Mouse (Mus musculus) megakaryocyte, embryonic 14.5 days (primary cell): ENCODE data around the gene Otulin.

Source experiments
- FLI1 ChIP-seq: IDR thresholded peaks from 2 replicates; pipeline ENCODE4 v1.6.1; 2012; ENCODE audit warnings: low read length, inconsistent platforms, mixed read lengths
- GATA1 ChIP-seq: IDR thresholded peaks from 3 replicates; pipeline ENCODE4 v1.6.1; 2012; ENCODE audit warnings: mixed read lengths, low read length, inconsistent platforms, borderline replicate concordance

DNA sequence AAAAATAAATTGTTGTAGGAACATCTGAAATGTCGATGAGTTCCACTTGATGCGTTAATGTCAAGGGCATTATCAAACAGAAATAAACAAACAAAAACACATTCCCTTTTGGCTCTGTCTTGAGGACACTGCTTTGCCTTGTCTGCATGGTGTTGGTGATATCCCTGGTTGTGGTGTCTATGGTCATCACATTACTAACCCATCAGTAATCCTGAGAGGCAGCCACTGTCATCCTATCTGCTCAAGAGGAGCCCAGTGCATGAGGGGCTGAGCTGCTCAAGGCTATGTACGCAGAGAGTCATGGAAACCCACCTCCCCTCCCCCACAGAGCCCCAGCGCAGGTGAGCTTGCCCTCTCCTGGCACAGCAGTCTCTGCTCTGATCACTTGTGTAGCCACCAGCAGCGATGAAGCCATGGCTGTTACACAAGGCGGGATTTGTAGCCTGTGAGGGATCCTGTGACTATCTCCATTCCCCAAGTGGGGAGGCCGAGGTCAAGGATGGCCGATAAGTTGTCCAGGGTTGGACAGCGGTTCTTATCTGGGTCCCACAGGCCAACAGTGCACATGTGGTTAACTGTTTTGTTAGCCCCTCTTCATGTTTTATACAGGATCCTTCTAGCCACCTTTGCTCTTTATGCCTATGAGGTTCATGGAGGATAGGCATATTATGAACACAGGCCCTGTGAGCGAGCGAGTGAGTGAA, 133.7 kb downstream of the Otulin start:
- no peak; the same call in 2 of the 3 replicates for TF ChIP-seq GATA1
- no peak for TF ChIP-seq FLI1
